ENCODE assay signal across 9 mouse cellular contexts in the genomic region with DNA sequence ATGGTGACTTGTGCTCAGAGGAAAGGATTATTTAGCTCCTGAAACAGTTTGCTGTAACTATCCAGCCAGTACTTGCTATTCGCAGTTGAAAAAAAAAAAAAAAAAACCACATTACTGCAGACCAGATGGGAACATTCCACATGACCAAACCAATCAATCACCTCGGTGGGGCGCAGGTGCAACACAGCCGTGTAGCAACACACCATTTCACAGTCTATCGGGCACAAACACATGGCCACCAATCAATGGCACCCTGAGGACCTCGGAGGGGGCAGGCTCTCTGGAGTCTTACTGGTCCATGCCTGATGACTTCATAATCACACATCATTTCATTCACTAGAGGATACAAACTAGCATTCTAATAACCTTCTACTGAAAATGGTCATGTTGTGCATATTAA.
DNase-seq lines count a peak whose midpoint lies in the region; ATAC-seq and TF ChIP-seq lines count a peak whose summit lies in the region.
"Had no signal": no experiment of that assay in that cellular context is flagged by ENCODE, and none has a peak within 500 bp of the region (broad histone marks: within the 10 kb centered on the region; RNA-seq: fewer than 3 reads in every experiment).

No protein-coding gene starts in this region.

- peak; percentile 17 for DNase-seq in right cerebral cortex, adult 18-20 months
- DNase-seq in right cerebral cortex, postnatal 25 days: no peak
- DNase-seq in cerebellum, adult 9-10 months: peak; percentile 97
- DNase-seq in liver, embryonic 14.5 days (ENCODE audit: low read depth in 3 of 3, low spot score in 3 of 3): peak in 1 of 3 experiments; percentile 28
- peak; percentile 6 for DNase-seq in right cerebral cortex, postnatal 14 days
- DNase-seq in urinary bladder, postnatal 36 days (ENCODE audit: low spot score in 2 of 2): no peak
- DNase-seq in lung, postnatal 14 days: no peak

- no peak; the same call in 1 of the 2 replicates for TF ChIP-seq CTCF in liver, embryonic 14.5 days (IDR thresholded peaks at IDR 0.05; ENCODE audit: low read depth)

- ATAC-seq in forebrain, embryonic 16.5 days: peak; percentile 93
- peak; percentile 43; the same call in 1 of the 2 replicates for ATAC-seq in liver, embryonic 14.5 days (ENCODE audit: insufficient read depth)

- under 1% methylated on average over 6 of the region's 6 CpGs for WGBS in forebrain, embryonic 16.5 days
- WGBS in liver, embryonic 14.5 days (ENCODE audit: insufficient replicate concordance): 37% methylated on average over 6 of the region's 6 CpGs

- peak overlapping the region; percentile 63 for H3K27ac ChIP-seq in forebrain, embryonic 16.5 days (ENCODE audit: low read length)
- H3K27ac ChIP-seq in liver, embryonic 14.5 days: no peak overlapping the region
- H3K27ac ChIP-seq: liver, embryonic 15.5 days had no signal

- H3K9me3 ChIP-seq in forebrain, embryonic 16.5 days (ENCODE audit: control insufficient read depth, low read length): no peaks in the 10 kb centered on the region
- no peaks in the 10 kb centered on the region for H3K9me3 ChIP-seq in liver, embryonic 14.5 days (ENCODE audit: control insufficient read depth, low read length)
- H3K9me3 ChIP-seq: liver, embryonic 15.5 days had no signal

- no peak overlapping the region for H3K4me3 ChIP-seq in forebrain, embryonic 16.5 days (replicated peaks; ENCODE audit: low read length)
- no peak overlapping the region for H3K4me3 ChIP-seq in liver, embryonic 14.5 days (ENCODE audit: insufficient read depth in 1 of 2, low read depth in 2 of 2, low read length in 2 of 2)
- H3K4me3 ChIP-seq: liver, embryonic 15.5 days had no signal

- TF ChIP-seq EP300 in liver, embryonic 14.5 days (IDR thresholded peaks at IDR 0.05; ENCODE audit: low read depth): no peak

- H3K36me3 ChIP-seq in forebrain, embryonic 16.5 days (ENCODE audit: control insufficient read depth, insufficient read depth): no peaks in the 10 kb centered on the region
- no peaks in the 10 kb centered on the region for H3K36me3 ChIP-seq in liver, embryonic 14.5 days (replicated peaks; ENCODE audit: control insufficient read depth, insufficient read depth, low read depth)

- peak overlapping the region; percentile 26 for H3K4me2 ChIP-seq in forebrain, embryonic 16.5 days (ENCODE audit: low read length)
- no peak overlapping the region for H3K4me2 ChIP-seq in liver, embryonic 14.5 days (ENCODE audit: low read depth)
- H3K4me2 ChIP-seq: liver, embryonic 15.5 days had no signal

- H3K27me3 ChIP-seq in forebrain, embryonic 16.5 days (replicated peaks; ENCODE audit: control insufficient read depth, insufficient read depth, low read length): no peaks in the 10 kb centered on the region
- no peaks in the 10 kb centered on the region for H3K27me3 ChIP-seq in liver, embryonic 14.5 days (ENCODE audit: control insufficient read depth, insufficient read depth, low read length)
- H3K27me3 ChIP-seq: liver, embryonic 15.5 days had no signal

- H3K9ac ChIP-seq in forebrain, embryonic 16.5 days (replicated peaks; ENCODE audit: low read depth, low read length): no peak overlapping the region
- H3K9ac ChIP-seq in liver, embryonic 14.5 days (replicated peaks): no peak overlapping the region
- H3K9ac ChIP-seq: liver, embryonic 15.5 days had no signal

- H3K4me1 ChIP-seq in forebrain, embryonic 16.5 days (replicated peaks; ENCODE audit: control insufficient read depth, insufficient read depth, low read length): peaks cover 16% of the 10 kb centered on the region
- H3K4me1 ChIP-seq in liver, embryonic 14.5 days (replicated peaks; ENCODE audit: control insufficient read depth in 2 of 2, insufficient read depth in 2 of 2, low read length in 1 of 2): peaks cover 0 to 6% of the 10 kb centered on the region in 2 experiments; a peak in 2 of 4 replicates

Comparison
In these comparisons a context has a peak if more than half of its experiments do, and no peak if none do; other contexts are left out.
1. DNase-seq: peak in right cerebral cortex, adult 18-20 months (single experiment), cerebellum, adult 9-10 months (single experiment) and right cerebral cortex, postnatal 14 days (single experiment); none in right cerebral cortex, postnatal 25 days (single experiment), urinary bladder, postnatal 36 days (0 of 2) and lung, postnatal 14 days (single experiment).